Mouse (Mus musculus) stomach, postnatal 0 days (tissue): ENCODE measurements around the gene Ereg. TPM values are rescaled to one million over a fixed set of nuclear protein-coding genes. Genes with fewer than 3 reads are reported as not detected.
A peak's percentile ranks its signal among the peaks of the same experiment; 100 is the strongest.

Source experiments
- ATAC-seq: fragments of 200-750 bp; cut with Nextera tagmentation; 2 replicates; pipeline ENCODE4 v1.8.0; 2017; ENCODE audit not compliant: low FRiP score, low TSS enrichment
- DNase-seq: peaks from one replicate; pipeline ENCODE4 v3.0.0-alpha.2; 2016; ENCODE audit warnings: low spot score
- H3K27ac ChIP-seq: fragments of 300-500 bp; sonication (generic); replicated peaks from 2 replicates; pipeline ENCODE4 v1.5.1; 2014; ENCODE audit warnings: mild to moderate bottlenecking, control low read depth
- H3K27me3 ChIP-seq: fragments of 300-500 bp; sonication (generic); 2 replicates; pipeline ENCODE4 v1.6.1; 2014; ENCODE audit warnings: low read length; ENCODE audit not compliant: control insufficient read depth, insufficient read depth
- H3K36me3 ChIP-seq: fragments of 300-500 bp; sonication (generic); 2 replicates; pipeline ENCODE4 v1.6.1; 2014; ENCODE audit warnings: low read length, mixed read lengths; ENCODE audit not compliant: control insufficient read depth, insufficient read depth
- H3K4me1 ChIP-seq: fragments of 300-500 bp; sonication (generic); replicated peaks from 2 replicates; pipeline ENCODE4 v1.6.1; 2014; ENCODE audit warnings: antibody characterized with exemption; ENCODE audit not compliant: control insufficient read depth, insufficient read depth
- H3K4me2 ChIP-seq: fragments of 300-500 bp; sonication (generic); replicated peaks from 2 replicates; pipeline ENCODE4 v1.6.1; 2014; ENCODE audit warnings: low read depth, mild to moderate bottlenecking, control low read depth, moderate library complexity
- H3K4me3 ChIP-seq: fragments of 300-500 bp; sonication (generic); 2 replicates; pipeline ENCODE4 v1.5.1; 2014; ENCODE audit warnings: low read depth, low read length, control low read depth
- H3K9ac ChIP-seq: fragments of 300-500 bp; sonication (generic); 2 replicates; pipeline ENCODE4 v1.6.1; 2014; ENCODE audit warnings: mild to moderate bottlenecking, low read length, control low read depth, mixed read lengths
- H3K9me3 ChIP-seq: fragments of 300-500 bp; sonication (generic); 2 replicates; pipeline ENCODE4 v1.6.1; 2016; ENCODE audit warnings: low read length; ENCODE audit not compliant: control insufficient read depth
- CTCF ChIP-seq: IDR thresholded peaks from 2 replicates; pipeline ENCODE4 v1.5.1; 2016; ENCODE audit warnings: antibody characterized with exemption, low read depth, mild to moderate bottlenecking, moderate library complexity
- EP300 ChIP-seq: optimal IDR thresholded peaks from 2 replicates; pipeline ENCODE3; 2016; ENCODE audit warnings: antibody characterized with exemption
- WGBS: fragments of 180-500 bp; shearing (Covaris S2); extraction: QIAGEN DNeasy Blood & Tissue Kit; methylation state at CpG from one replicate; pipeline ENCODE4 v1.1.7; 2014; 5-methylcytosine and 5-hydroxymethylcytosine counted together
- polyA plus RNA-seq: library from polyadenylated mRNA; unstranded; fragments of >200 nt; fragmentation: Nextera tagmentation; extraction: Ambion mirVana; gene quantifications from 2 replicates; pipeline ENCODE4 v1.2.1, GENCODE M21; 2015

Gene Ereg
- polyA plus RNA-seq, 1 experiment from 2014 or later: 3.3 TPM

DNA sequence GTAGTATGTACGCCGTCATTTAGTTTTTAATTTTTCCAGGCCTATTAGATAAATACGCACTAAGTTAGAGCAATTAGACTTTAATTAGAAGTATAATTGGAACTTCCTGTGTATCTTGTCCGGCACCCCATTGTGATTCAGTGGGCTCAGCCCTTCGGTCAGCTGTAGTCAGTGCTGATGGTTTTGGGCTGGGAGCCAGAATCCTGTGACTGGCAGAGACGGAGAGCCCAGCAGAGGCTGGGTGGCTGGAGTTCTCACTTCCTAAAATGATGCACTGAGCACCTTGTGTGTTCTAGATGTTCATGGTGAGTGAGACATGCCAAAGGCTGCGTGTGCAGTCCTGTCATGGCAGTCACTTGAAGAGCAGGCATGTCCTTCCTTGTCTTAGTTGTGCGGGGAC is 36.6 kb downstream of the Ereg start:
- Histone ChIP-seq H3K9me3 (no peaks in the 10 kb centered on the region), H3K4me3 (no peak overlapping the region), H3K27me3 (no peaks in the 10 kb centered on the region), H3K36me3 (no peaks in the 10 kb centered on the region), H3K4me1 (no peaks in the 10 kb centered on the region), H3K27ac (no peak overlapping the region), H3K4me2 (no peak overlapping the region), H3K9ac (no peak overlapping the region)
- WGBS: 71% methylated on average over 8 of the region's 8 CpGs
- no peak for TF ChIP-seq CTCF
- no peak for TF ChIP-seq EP300
- DNase-seq: no peak
- ATAC-seq: no peak

DNA sequence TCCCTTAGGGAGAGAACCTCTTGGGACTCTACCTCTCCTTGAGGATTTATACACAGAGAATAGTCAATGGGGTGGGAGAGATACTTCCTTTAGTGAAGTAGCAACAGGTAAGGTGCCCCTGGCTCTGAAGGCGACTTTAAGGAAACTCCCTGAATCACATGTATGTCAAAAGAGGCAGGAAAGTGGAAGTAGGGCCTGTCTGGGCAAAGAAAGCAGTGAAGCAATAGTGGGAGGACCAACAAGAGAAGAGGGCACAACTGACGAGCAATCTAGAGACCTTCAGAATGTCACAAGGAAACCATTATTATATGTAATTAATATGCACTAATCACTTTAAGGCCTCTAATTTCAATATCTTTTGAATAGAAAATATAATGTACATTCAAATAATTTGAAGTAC is 39.5 kb downstream of the Ereg start:
- DNase-seq: no peak
- Histone ChIP-seq H3K27me3 (no peaks in the 10 kb centered on the region), H3K9me3 (no peaks in the 10 kb centered on the region), H3K4me3 (no peak overlapping the region), H3K36me3 (no peaks in the 10 kb centered on the region), H3K9ac (no peak overlapping the region), H3K27ac (no peak overlapping the region), H3K4me2 (no peak overlapping the region), H3K4me1 (no peaks in the 10 kb centered on the region)
- no peak for TF ChIP-seq CTCF
- no peak for TF ChIP-seq EP300
- WGBS: 64% methylated on average over 2 of the region's 2 CpGs
- ATAC-seq: no peak

DNA sequence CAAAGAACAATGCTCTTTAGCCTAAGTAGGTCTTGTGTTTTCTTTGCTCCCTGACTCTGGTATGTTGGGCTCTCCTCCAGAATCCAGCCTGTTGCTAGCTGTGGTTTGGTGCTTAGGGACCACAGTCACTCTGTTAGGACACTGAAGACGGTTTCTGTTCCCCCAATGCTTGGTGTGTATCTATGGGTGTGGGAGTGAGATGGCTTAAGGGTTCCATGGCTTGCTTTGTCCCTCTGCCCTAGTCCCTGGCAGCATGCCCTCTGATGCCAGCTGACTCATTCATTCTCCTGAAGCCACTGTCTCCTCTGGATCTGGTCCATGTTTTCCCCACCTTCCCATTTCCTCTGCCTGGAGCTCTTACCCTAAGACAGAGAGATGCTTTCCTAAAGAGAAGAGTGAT is 40.2 kb downstream of the Ereg start:
- WGBS: 76% methylated on average over 1 of the region's 1 CpGs
- Histone ChIP-seq H3K4me3 (no peak overlapping the region), H3K4me2 (no peak overlapping the region), H3K9ac (no peak overlapping the region), H3K27ac (no peak overlapping the region), H3K27me3 (no peaks in the 10 kb centered on the region), H3K4me1 (no peaks in the 10 kb centered on the region), H3K9me3 (no peaks in the 10 kb centered on the region), H3K36me3 (no peaks in the 10 kb centered on the region)
- TF ChIP-seq EP300 (no peak), CTCF (no peak)
- DNase-seq (no peak), ATAC-seq (no peak)

GRCm38 (mm10) chr5:91118618-91119017 is 44.2 kb downstream of the Ereg start:
- TF ChIP-seq EP300: no peak
- no peak for TF ChIP-seq CTCF
- H3K4me1 ChIP-seq: no peaks in the 10 kb centered on the region
- no peaks in the 10 kb centered on the region for H3K36me3 ChIP-seq
- H3K27ac ChIP-seq: no peak overlapping the region
- peak; percentile 93 for ATAC-seq
- no peak overlapping the region for H3K9ac ChIP-seq
- no peak overlapping the region for H3K4me3 ChIP-seq
- no peaks in the 10 kb centered on the region for H3K9me3 ChIP-seq
- no peak overlapping the region for H3K4me2 ChIP-seq
- no peaks in the 10 kb centered on the region for H3K27me3 ChIP-seq
- DNase-seq: no peak

DNA sequence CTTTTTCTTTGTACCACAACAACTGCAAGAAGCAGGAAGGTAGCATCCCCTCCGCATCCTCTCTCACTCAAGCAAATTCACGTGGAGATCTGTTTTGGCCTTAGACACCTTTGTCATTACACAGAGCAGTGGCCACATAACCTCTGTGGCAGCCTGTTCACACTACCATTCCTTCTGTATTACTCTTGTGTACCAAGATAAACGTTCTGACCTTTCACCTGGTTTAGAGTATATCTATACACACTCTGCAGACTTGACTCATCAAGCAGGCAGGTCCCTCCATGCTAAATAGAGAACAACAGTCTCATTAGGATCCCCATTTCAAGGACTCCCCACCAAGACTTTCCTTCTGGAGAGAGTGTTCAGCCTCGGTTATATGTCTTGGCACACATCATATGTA is 49.0 kb downstream of the Ereg start:
- DNase-seq (no peak), ATAC-seq (peak; percentile 61; the same call in 1 of the 2 replicates)
- Histone ChIP-seq H3K27ac (no peak overlapping the region), H3K4me1 (no peaks in the 10 kb centered on the region), H3K4me2 (no peak overlapping the region), H3K27me3 (no peaks in the 10 kb centered on the region), H3K9ac (no peak overlapping the region), H3K4me3 (no peak overlapping the region), H3K9me3 (no peaks in the 10 kb centered on the region), H3K36me3 (no peaks in the 10 kb centered on the region)
- WGBS: 57% methylated on average over 4 of the region's 4 CpGs
- TF ChIP-seq EP300 (no peak), CTCF (no peak)

GRCm38 (mm10) chr5:91124140-91124539 is 49.7 kb downstream of the Ereg start:
- TF ChIP-seq EP300: no peak
- no peak for TF ChIP-seq CTCF
- H3K9me3 ChIP-seq: no peaks in the 10 kb centered on the region
- ATAC-seq: no peak
- H3K36me3 ChIP-seq: no peaks in the 10 kb centered on the region
- no peaks in the 10 kb centered on the region for H3K27me3 ChIP-seq
- WGBS: 62% methylated on average over 2 of the region's 2 CpGs
- H3K4me1 ChIP-seq: no peaks in the 10 kb centered on the region
- H3K27ac ChIP-seq: no peak overlapping the region
- DNase-seq: no peak
- H3K4me2 ChIP-seq: no peak overlapping the region
- H3K9ac ChIP-seq: no peak overlapping the region
- no peak overlapping the region for H3K4me3 ChIP-seq
